Comparison of ENCODE assay signal across 37 mouse cellular contexts in the genomic region with DNA sequence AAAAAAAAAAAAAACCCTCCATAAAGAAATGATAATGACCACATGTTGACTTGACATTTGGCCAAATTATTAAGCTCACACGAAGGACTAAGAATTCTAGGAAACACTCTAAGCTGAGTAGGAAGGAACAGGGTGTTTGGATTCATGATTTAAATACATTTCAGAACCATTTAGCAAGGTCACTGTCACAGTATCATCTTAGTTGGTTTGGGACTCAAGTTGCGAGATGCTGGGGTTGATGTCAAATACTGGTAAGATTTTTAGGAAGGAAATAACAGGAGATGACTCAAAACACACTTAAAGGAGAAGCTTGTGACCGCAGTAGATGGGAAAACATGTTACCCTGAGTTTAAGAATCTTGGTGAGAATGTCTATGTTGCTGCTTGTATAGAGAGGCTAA. TPM values are rescaled to one million over a fixed set of nuclear protein-coding genes. Genes with fewer than 3 reads are reported as not detected.
DNase-seq lines count a peak whose midpoint lies in the region; ATAC-seq and TF ChIP-seq lines count a peak whose summit lies in the region.
"Had no signal": no experiment of that assay in that cellular context is flagged by ENCODE, and none has a peak within 500 bp of the region (broad histone marks: within the 10 kb centered on the region; RNA-seq: fewer than 3 reads in every experiment).

No protein-coding gene starts in this region.

- DNase-seq in heart, postnatal 0 days (ENCODE audit: low spot score): no peak
- DNase-seq in lung, postnatal 0 days (ENCODE audit: low spot score): peak; percentile 48
- no peak for DNase-seq in lung, postnatal 25 days (ENCODE audit: low spot score)
- no peak for DNase-seq in ovary, adult 18-20 months (ENCODE audit: low spot score)
- no peak for DNase-seq in cerebellum, adult 9-11 months
- DNase-seq: adrenal gland, adult 2 months; adrenal gland, postnatal 36 days; cerebellum, adult 8-10 months; cerebellum, postnatal 36 days; gastrocnemius, postnatal 10 days; heart, postnatal 10 days; kidney, adult 9 months; kidney, postnatal 36 days; right cerebral cortex, adult 18-20 months had no signal

- no peak overlapping the region for H3K9ac ChIP-seq in heart, postnatal 0 days (replicated peaks; ENCODE audit: low read depth, low read length)
- H3K9ac ChIP-seq in heart, embryonic 12.5 days: no peak overlapping the region
- H3K9ac ChIP-seq in lung, postnatal 0 days (replicated peaks; ENCODE audit: low read depth): no peak overlapping the region
- H3K9ac ChIP-seq: forebrain, embryonic 13.5 days; hindbrain, embryonic 14.5 days; limb, embryonic 13.5 days; liver, embryonic 14.5 days; midbrain, embryonic 13.5 days; neural tube, embryonic 15.5 days had no signal

- no peaks in the 10 kb centered on the region for H3K36me3 ChIP-seq in heart, postnatal 0 days (replicated peaks; ENCODE audit: control insufficient read depth, insufficient read depth, low read length)
- H3K36me3 ChIP-seq in heart, embryonic 12.5 days: no peaks in the 10 kb centered on the region
- H3K36me3 ChIP-seq in lung, postnatal 0 days (ENCODE audit: insufficient read depth, low read length): no peaks in the 10 kb centered on the region
- H3K36me3 ChIP-seq: limb, embryonic 13.5 days; midbrain, embryonic 13.5 days; neural tube, embryonic 15.5 days had no signal

- WGBS in heart, postnatal 0 days: 58% methylated on average over 3 of the region's 3 CpGs
- WGBS in heart, embryonic 12.5 days: 75% methylated on average over 3 of the region's 3 CpGs
- 51% methylated on average over 3 of the region's 3 CpGs for WGBS in lung, postnatal 0 days

- TF ChIP-seq EP300 in heart, postnatal 0 days (IDR thresholded peaks at IDR 0.05; ENCODE audit: low read depth): no peak
- TF ChIP-seq EP300 in lung, postnatal 0 days (IDR thresholded peaks at IDR 0.05): peak; percentile 64

- ATAC-seq in heart, postnatal 0 days (ENCODE audit: insufficient read depth, low read depth): no peak
- no peak for ATAC-seq in heart, embryonic 12.5 days (ENCODE audit: insufficient number of reproducible peaks, low FRiP score)
- no peak for ATAC-seq in lung, postnatal 0 days
- ATAC-seq in monocyte, adult 5-6 weeks (replicated peaks; ENCODE audit: insufficient number of reproducible peaks, low FRiP score, low TSS enrichment, poor library complexity, severe bottlenecking): peak; percentile 42
- ATAC-seq: forebrain, embryonic 13.5 days; intestine, postnatal 0 days; midbrain, embryonic 13.5 days had no signal

- H3K4me1 ChIP-seq in heart, postnatal 0 days (ENCODE audit: control insufficient read depth, insufficient read depth): peaks cover 14% of the 10 kb centered on the region; the same call in 1 of the 2 replicates
- 0 out of 2 replicates have a peak, but pooled peaks cover 3% of the 10 kb centered on the region for H3K4me1 ChIP-seq in heart, embryonic 12.5 days (replicated peaks)
- peaks cover 2% of the 10 kb centered on the region; the same call in 1 of the 2 replicates for H3K4me1 ChIP-seq in lung, postnatal 0 days (ENCODE audit: insufficient read depth, low read depth, low read length)
- H3K4me1 ChIP-seq in bone marrow macrophage, adult 2 months (ENCODE audit: control insufficient read depth, insufficient read depth, low read length): peaks cover 61% of the 10 kb centered on the region
- H3K4me1 ChIP-seq: forebrain, embryonic 13.5 days; limb, embryonic 13.5 days had no signal

- H3K4me3 ChIP-seq in heart, postnatal 0 days (ENCODE audit: low read depth, low read length): no peak overlapping the region
- no peak overlapping the region for H3K4me3 ChIP-seq in heart, embryonic 12.5 days
- no peak overlapping the region for H3K4me3 ChIP-seq in lung, postnatal 0 days (ENCODE audit: low read depth, low read length)
- no peak overlapping the region for H3K4me3 ChIP-seq in bone marrow macrophage, adult 2 months (ENCODE audit: insufficient read depth, low read length)
- H3K4me3 ChIP-seq: forebrain, embryonic 13.5 days; layer of hippocampus, adult 2 months; left cerebral cortex, adult 2 months; limb, embryonic 13.5 days; midbrain, embryonic 13.5 days; neural tube, embryonic 15.5 days had no signal

- H3K9me3 ChIP-seq in heart, postnatal 0 days (replicated peaks; ENCODE audit: control insufficient read depth, low read length): 0 out of 2 replicates have a peak, but pooled peaks cover 3% of the 10 kb centered on the region
- no peaks in the 10 kb centered on the region for H3K9me3 ChIP-seq in heart, embryonic 12.5 days (replicated peaks)
- no peaks in the 10 kb centered on the region for H3K9me3 ChIP-seq in lung, postnatal 0 days (ENCODE audit: low read length)
- H3K9me3 ChIP-seq: forebrain, embryonic 13.5 days; limb, embryonic 13.5 days; neural tube, embryonic 15.5 days had no signal

- H3K4me2 ChIP-seq in heart, postnatal 0 days (ENCODE audit: low read depth, low read length): no peak overlapping the region
- no peak overlapping the region for H3K4me2 ChIP-seq in heart, embryonic 12.5 days
- H3K4me2 ChIP-seq in lung, postnatal 0 days (replicated peaks; ENCODE audit: low read depth, low read length): no peak overlapping the region
- H3K4me2 ChIP-seq: forebrain, embryonic 13.5 days; heart, embryonic 11.5 days; hindbrain, embryonic 14.5 days; limb, embryonic 13.5 days; midbrain, embryonic 13.5 days; neural tube, embryonic 15.5 days had no signal

- TF ChIP-seq POLR2A in bone marrow macrophage, adult 2 months (IDR thresholded peaks at IDR 0.05; ENCODE audit: borderline replicate concordance, low read depth, low read length): no peak

- no peaks in the 10 kb centered on the region for H3K27me3 ChIP-seq in heart, postnatal 0 days (ENCODE audit: control insufficient read depth, insufficient read depth, low read length)
- H3K27me3 ChIP-seq in heart, embryonic 12.5 days (replicated peaks): no peaks in the 10 kb centered on the region
- H3K27me3 ChIP-seq in lung, postnatal 0 days (replicated peaks; ENCODE audit: insufficient read depth, low read length): no peaks in the 10 kb centered on the region
- H3K27me3 ChIP-seq: forebrain, embryonic 13.5 days; limb, embryonic 13.5 days; midbrain, embryonic 13.5 days; neural tube, embryonic 15.5 days had no signal

- H3K27ac ChIP-seq in heart, postnatal 0 days (ENCODE audit: low read depth): 0 out of 2 replicates have a peak overlapping the region, but pooled peaks have one; percentile 6
- no peak overlapping the region for H3K27ac ChIP-seq in heart, embryonic 12.5 days (ENCODE audit: poor library complexity, severe bottlenecking)
- 0 out of 2 replicates have a peak overlapping the region, but pooled peaks have one; percentile 4 for H3K27ac ChIP-seq in lung, postnatal 0 days (ENCODE audit: low read length)
- peak overlapping the region; percentile 71 for H3K27ac ChIP-seq in bone marrow macrophage, adult 2 months (ENCODE audit: insufficient read depth, low read depth, low read length)
- H3K27ac ChIP-seq: forebrain, embryonic 13.5 days; hindbrain, embryonic 14.5 days; layer of hippocampus, adult 2 months; left cerebral cortex, adult 2 months; limb, embryonic 13.5 days; liver, embryonic 14.5 days; midbrain, embryonic 13.5 days; neural tube, embryonic 15.5 days had no signal

- no peak for TF ChIP-seq CTCF in heart, postnatal 0 days (IDR thresholded peaks at IDR 0.05; ENCODE audit: low read depth)
- TF ChIP-seq CTCF in lung, postnatal 0 days (IDR thresholded peaks at IDR 0.05): no peak
- TF ChIP-seq CTCF in bone marrow macrophage, adult 2 months (IDR thresholded peaks at IDR 0.05; ENCODE audit: low read depth, low read length): no peak

RNA-seq across cellular contexts. Expression of gene Gm5426, which starts 49.2 kb away (rescaled TPM):
- not detected in 2 replicates for total RNA-seq in heart, postnatal 0 days (2014; rRNA removed; ENCODE audit: low replicate concordance)
- polyA plus RNA-seq in heart, postnatal 0 days (2015; fragmentation: Nextera tagmentation; extraction: Ambion mirVana): not detected in 2 replicates
- polyA plus RNA-seq in heart, embryonic 12.5 days (2016; fragmentation: Nextera tagmentation; extraction: Ambion mirVana): not detected in 2 replicates
- not detected in 2 replicates for polyA plus RNA-seq in lung, postnatal 0 days (2015; fragmentation: Nextera tagmentation; extraction: Ambion mirVana)
- polyA plus RNA-seq in bone marrow macrophage, adult 2 months (2012; ENCODE audit: insufficient read depth, insufficient read length, missing spikeins): not detected in 2 replicates
- total RNA-seq in monocyte, adult 5-6 weeks (2017): not detected in 3 replicates
- total RNA-seq: adrenal gland, adult 2 months; adrenal gland, postnatal 36 days; gastrocnemius, postnatal 10 days; heart, postnatal 10 days; hematopoietic stem cell, adult 5-6 weeks; layer of hippocampus, adult 2 months; layer of hippocampus, postnatal 14 days; left cerebral cortex, adult 2 months; left cerebral cortex, postnatal 36 days; megakaryocyte-erythroid progenitor cell, adult 5-6 weeks had no signal
- polyA plus RNA-seq: adrenal gland, adult 2 months; embryonic facial prominence, embryonic 11.5 days; forebrain, embryonic 13.5 days; gonadal fat pad, adult 2 months; heart, embryonic 11.5 days; hindbrain, embryonic 14.5 days; intestine, postnatal 0 days; limb, embryonic 13.5 days; liver, embryonic 14.5 days; lung, embryonic 16.5 days; midbrain, embryonic 13.5 days; neural tube, embryonic 15.5 days; stomach, embryonic 14.5 days; testis, adult 2 months; thymus, postnatal 0 days had no signal
